Mouse (Mus musculus): ENCODE measurements around the gene Qprt. TPM values are rescaled to one million over a fixed set of nuclear protein-coding genes. Genes with fewer than 3 reads are reported as not detected.

Gene Qprt
- polyA plus RNA-seq, 1 experiment: 0.75 TPM

DNA sequence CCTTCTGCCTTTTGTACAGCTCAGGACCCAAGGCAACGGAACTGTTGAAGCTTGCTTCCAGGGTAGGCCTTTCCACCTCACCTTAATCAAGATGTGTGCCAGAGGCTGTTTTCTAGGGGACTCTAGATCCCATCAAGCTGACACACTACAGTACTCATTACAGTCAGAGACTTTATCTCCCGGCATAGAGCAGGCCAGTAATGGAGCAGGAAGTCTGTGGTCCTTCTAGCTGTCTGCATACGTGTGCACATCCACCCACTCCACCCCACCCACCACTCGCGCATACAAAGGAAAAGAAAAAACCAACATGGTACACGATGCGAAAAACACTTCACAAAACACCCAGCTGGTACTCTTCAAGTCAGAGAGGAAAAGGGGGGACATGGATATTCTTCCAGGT lies 22.4 kb upstream of the Qprt start:
- DNase-seq (ENCODE audit: low read depth): no peak
- TF ChIP-seq POLR2A (IDR thresholded peaks at IDR 0.05; ENCODE audit: borderline replicate concordance, extremely low read depth, insufficient read depth, insufficient read length, poor library complexity, severe bottlenecking) (no peak), CTCF (IDR thresholded peaks at IDR 0.05; ENCODE audit: borderline replicate concordance, extremely low read depth, insufficient read depth, insufficient read length) (no peak)

DNA sequence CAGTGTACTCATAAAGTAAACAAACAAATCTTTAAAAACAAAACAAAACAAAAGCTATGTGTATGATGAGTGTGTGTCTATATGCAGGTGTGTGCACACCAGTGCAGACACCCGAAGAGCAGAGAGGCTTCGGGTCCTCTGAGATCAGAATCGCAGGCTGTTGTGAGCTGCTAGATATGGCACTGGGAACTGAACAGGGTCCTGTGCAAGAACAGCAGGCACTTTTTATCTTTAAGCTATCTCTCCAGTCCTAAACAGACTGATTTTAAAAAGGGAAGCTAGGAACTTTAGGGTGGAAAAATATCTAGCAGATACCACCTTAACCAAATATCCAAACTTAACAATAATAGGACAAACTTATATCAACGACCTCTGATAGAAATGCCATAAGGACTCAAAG lies 20.6 kb upstream of the Qprt start:
- DNase-seq (ENCODE audit: low read depth): no peak
- TF ChIP-seq CTCF (IDR thresholded peaks at IDR 0.05; ENCODE audit: borderline replicate concordance, extremely low read depth, insufficient read depth, insufficient read length) (no peak), POLR2A (IDR thresholded peaks at IDR 0.05; ENCODE audit: borderline replicate concordance, extremely low read depth, insufficient read depth, insufficient read length, poor library complexity, severe bottlenecking) (no peak)

DNA sequence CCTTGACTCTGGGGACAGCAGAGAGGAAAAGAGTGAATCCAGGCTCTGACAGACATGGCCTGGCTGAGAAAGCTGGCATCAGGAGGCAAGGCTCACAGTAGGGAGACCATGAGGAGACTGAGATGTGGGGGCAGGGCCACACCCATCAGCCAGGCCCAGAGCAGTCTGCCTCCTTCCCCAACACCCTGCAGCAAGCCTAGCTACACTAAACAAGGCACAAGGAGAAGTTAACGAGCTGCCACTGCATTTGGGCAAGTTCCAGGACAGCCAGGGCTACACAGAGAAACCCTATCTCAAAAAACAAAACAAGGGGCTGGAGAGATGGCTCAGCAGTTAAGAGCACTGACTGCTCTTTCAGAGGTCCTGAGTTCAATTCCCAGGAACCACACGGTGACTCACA lies 20.2 kb upstream of the Qprt start:
- no peak for DNase-seq (ENCODE audit: low read depth)
- no peak for TF ChIP-seq POLR2A (IDR thresholded peaks at IDR 0.05; ENCODE audit: borderline replicate concordance, extremely low read depth, insufficient read depth, insufficient read length, poor library complexity, severe bottlenecking)
- no peak for TF ChIP-seq CTCF (IDR thresholded peaks at IDR 0.05; ENCODE audit: borderline replicate concordance, extremely low read depth, insufficient read depth, insufficient read length)

GRCm38 (mm10) chr7:127140623-127141404 lies 18.8 kb upstream of the Qprt start:
- TF ChIP-seq POLR2A (IDR thresholded peaks at IDR 0.05; ENCODE audit: borderline replicate concordance, extremely low read depth, insufficient read depth, insufficient read length, poor library complexity, severe bottlenecking) (no peak), CTCF (IDR thresholded peaks at IDR 0.05; ENCODE audit: borderline replicate concordance, extremely low read depth, insufficient read depth, insufficient read length) (no peak)
- no peak for DNase-seq (ENCODE audit: low read depth)

GRCm38 (mm10) chr7:127139562-127139961 lies 17.5 kb upstream of the Qprt start:
- TF ChIP-seq POLR2A (IDR thresholded peaks at IDR 0.05; ENCODE audit: borderline replicate concordance, extremely low read depth, insufficient read depth, insufficient read length, poor library complexity, severe bottlenecking): no peak
- no peak for TF ChIP-seq CTCF (IDR thresholded peaks at IDR 0.05; ENCODE audit: borderline replicate concordance, extremely low read depth, insufficient read depth, insufficient read length)
- no peak for DNase-seq (ENCODE audit: low read depth)

DNA sequence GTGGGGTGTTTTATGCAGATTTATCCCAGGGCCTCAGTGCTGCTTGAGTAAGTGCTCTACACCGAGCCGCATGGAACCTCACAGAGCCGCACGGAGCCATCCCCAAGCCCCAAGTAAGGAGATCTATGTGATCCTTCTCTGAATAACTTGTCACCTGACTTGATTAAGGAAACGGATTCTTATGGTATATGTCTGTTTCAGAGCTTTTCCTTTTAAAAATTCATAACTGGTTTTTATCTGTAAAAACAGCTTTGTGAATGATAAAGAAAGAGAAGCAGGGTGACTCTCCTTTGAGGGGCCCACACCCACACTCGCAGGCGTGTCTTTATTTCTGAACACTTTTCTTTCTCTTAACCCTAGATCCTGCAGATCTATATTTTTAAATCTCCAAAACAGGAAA lies 17.1 kb upstream of the Qprt start:
- no peak for TF ChIP-seq CTCF (IDR thresholded peaks at IDR 0.05; ENCODE audit: borderline replicate concordance, extremely low read depth, insufficient read depth, insufficient read length)
- TF ChIP-seq POLR2A (IDR thresholded peaks at IDR 0.05; ENCODE audit: borderline replicate concordance, extremely low read depth, insufficient read depth, insufficient read length, poor library complexity, severe bottlenecking): no peak
- DNase-seq (ENCODE audit: low read depth): no peak

DNA sequence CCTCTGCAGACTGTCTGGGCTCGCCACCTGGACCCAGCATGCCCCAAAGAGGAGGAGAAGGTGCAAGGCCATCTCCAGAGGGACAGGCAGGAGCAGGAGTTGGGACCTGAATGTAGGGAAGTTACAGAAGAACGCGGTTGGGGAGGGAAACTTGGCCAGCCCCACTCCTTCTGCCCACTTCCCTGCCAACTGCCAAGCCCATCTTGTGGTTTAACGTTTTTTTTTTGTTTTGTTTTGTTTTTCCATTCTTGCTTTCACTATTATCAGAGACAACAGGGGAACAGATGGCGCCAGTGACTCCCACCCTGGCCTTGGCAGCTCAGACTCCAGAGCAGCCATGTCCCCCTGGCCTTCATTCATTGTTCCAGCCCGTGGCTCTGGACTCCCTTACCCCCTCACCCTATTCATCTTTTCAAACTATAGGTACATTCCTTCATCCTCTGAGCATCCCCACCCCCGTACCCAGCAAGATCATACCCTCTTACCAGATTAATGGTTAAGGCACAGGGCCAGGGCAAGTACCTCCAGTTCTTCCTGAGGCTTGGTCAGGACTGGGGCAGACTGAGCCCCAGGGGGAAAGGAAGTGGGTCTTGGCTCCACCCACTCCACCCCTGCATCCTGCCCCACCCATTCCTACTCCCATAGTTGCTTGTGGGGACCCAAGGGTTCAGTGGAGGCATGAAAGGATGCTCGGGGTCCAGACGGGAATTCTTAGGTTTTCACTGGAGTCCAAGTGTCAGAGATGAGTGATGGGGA lies 15.4 kb upstream of the Qprt start, which contains the start of gene Spn:
Gene Spn (minus strand): TSS at position 562 of the 756 bp plus-strand sequence.
- DNase-seq (ENCODE audit: low read depth): no peak
- no peak for TF ChIP-seq CTCF (IDR thresholded peaks at IDR 0.05; ENCODE audit: borderline replicate concordance, extremely low read depth, insufficient read depth, insufficient read length)
- no peak for TF ChIP-seq POLR2A (IDR thresholded peaks at IDR 0.05; ENCODE audit: borderline replicate concordance, extremely low read depth, insufficient read depth, insufficient read length, poor library complexity, severe bottlenecking)

DNA sequence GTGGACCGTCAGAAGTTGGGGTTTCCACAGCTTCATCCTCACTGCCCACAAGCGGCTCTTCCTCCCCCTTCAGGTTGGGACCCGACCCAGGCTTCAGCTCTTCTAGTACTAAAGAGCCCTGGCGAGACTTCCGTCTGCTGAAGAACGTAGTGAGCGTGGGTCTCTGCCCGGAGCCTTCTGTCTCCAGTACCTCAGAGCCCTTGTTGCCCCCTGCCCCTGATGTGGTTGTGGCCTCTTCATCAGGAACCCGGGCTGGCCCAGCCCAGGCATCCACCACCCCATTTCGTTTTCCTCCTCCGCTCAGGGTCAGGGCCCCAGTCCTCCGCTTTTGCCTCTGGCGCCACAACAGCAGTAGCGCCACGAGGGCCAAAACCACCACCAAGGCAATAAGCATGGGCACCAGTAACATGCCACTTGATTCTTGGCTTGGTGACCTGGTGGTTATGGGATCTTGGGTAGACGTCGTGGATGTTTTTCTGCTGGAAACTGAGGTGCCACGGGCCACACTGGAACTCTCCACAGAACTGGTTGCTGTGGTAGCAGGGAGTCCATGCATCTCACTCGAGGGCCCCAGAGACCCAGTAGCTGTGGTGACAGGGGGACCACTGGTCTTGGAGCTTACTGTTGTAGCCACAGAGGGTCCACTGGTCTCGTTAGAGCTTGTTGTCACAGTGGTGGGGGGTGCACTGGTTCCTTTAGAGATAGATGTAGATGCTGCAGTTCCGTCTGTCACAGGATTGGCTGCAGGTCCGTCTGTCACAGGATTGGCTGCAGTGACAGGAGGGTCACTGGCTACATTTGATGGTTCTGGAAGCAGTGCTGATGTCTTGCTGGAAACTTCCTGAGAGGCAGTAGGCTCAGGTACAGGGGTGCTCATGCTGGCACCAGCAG lies 14.4 kb upstream of the Qprt start:
- TF ChIP-seq POLR2A (IDR thresholded peaks at IDR 0.05; ENCODE audit: borderline replicate concordance, extremely low read depth, insufficient read depth, insufficient read length, poor library complexity, severe bottlenecking) (no peak), CTCF (IDR thresholded peaks at IDR 0.05; ENCODE audit: borderline replicate concordance, extremely low read depth, insufficient read depth, insufficient read length) (no peak)
- no peak for DNase-seq (ENCODE audit: low read depth)

GRCm38 (mm10) chr7:127134821-127135447 lies 12.9 kb upstream of the Qprt start:
- TF ChIP-seq POLR2A (IDR thresholded peaks at IDR 0.05; ENCODE audit: borderline replicate concordance, extremely low read depth, insufficient read depth, insufficient read length, poor library complexity, severe bottlenecking): no peak
- TF ChIP-seq CTCF (IDR thresholded peaks at IDR 0.05; ENCODE audit: borderline replicate concordance, extremely low read depth, insufficient read depth, insufficient read length): no peak
- DNase-seq (ENCODE audit: low read depth): no peak

DNA sequence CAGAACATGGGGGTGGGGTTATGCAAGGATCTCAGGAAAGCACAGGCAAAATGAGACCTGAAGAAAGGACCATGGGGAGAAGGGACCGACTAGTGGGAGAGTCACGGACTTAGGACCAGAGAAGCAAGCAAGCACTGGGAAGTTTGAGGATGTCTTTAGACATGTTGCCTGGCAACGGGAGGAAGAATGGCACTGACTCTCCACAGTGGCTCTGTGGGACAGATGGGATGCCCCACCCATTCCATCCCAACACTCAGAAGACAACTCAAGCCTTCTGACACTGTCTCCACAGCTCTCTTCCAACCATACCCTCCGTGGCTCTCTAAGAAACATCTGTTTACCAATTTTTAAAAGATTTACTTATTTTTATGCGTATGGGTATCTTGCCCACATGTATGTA lies 11.1 kb upstream of the Qprt start:
- no peak for DNase-seq (ENCODE audit: low read depth)
- TF ChIP-seq CTCF (IDR thresholded peaks at IDR 0.05; ENCODE audit: borderline replicate concordance, extremely low read depth, insufficient read depth, insufficient read length) (no peak), POLR2A (IDR thresholded peaks at IDR 0.05; ENCODE audit: borderline replicate concordance, extremely low read depth, insufficient read depth, insufficient read length, poor library complexity, severe bottlenecking) (no peak)
